Mouse (Mus musculus): ENCODE data around the gene Fhl2.

GRCm38 (mm10) chr1:43193423-43193822 is 3.4 kb downstream of the Fhl2 start:
- TF ChIP-seq CTCF (IDR thresholded peaks at IDR 0.05; ENCODE audit: low read depth, low read length) (no peak), POLR2A (IDR thresholded peaks at IDR 0.05; ENCODE audit: extremely low read depth, insufficient read depth, low read length) (no peak)
